10 mouse cellular contexts compared by ENCODE assay signal in genomic region chr19:7041171-7041570, GRCm38 (mm10). TPM values are rescaled to one million over a fixed set of nuclear protein-coding genes. Genes with fewer than 3 reads are reported as not detected.
DNase-seq lines count a peak whose midpoint lies in the region; ATAC-seq and TF ChIP-seq lines count a peak whose summit lies in the region.
"Had no signal": no experiment of that assay in that cellular context is flagged by ENCODE, and none has a peak within 500 bp of the region (broad histone marks: within the 10 kb centered on the region; RNA-seq: fewer than 3 reads in every experiment).

No protein-coding gene starts in this region.

- H3K36me3 ChIP-seq in hindbrain, embryonic 16.5 days (ENCODE audit: control insufficient read depth, insufficient read depth, low read length) = no peaks in the 10 kb centered on the region
- peaks cover 4% of the 10 kb centered on the region for H3K36me3 ChIP-seq in myocyte (ENCODE audit: control insufficient read depth, insufficient read depth)

- peaks cover 7% of the 10 kb centered on the region; the same call in 1 of the 2 replicates for H3K4me1 ChIP-seq in cerebellum, adult 2 months (ENCODE audit: control insufficient read depth, insufficient read depth, low read length)
- H3K4me1 ChIP-seq in hindbrain, embryonic 16.5 days (ENCODE audit: control insufficient read depth, insufficient read depth, low read depth, low read length) = peaks cover 22% of the 10 kb centered on the region

- H3K4me3 ChIP-seq in cerebellum, adult 2 months (replicated peaks; ENCODE audit: insufficient read depth, low read depth, low read length) = no peak overlapping the region
- no peak overlapping the region for H3K4me3 ChIP-seq in layer of hippocampus, adult 2 months
- peak overlapping the region; percentile 47; the same call in 1 of the 2 replicates for H3K4me3 ChIP-seq in hindbrain, embryonic 16.5 days (ENCODE audit: low read length)
- peak overlapping the region; percentile 58 for H3K4me3 ChIP-seq in myocyte

- no peaks in the 10 kb centered on the region for H3K9me3 ChIP-seq in hindbrain, embryonic 16.5 days (ENCODE audit: control insufficient read depth, low read length)

- TF ChIP-seq POLR2A in cerebellum, adult 2 months (IDR thresholded peaks at IDR 0.05; ENCODE audit: borderline replicate concordance, insufficient read depth, low read length) = no peak
- TF ChIP-seq POLR2A in myocyte (IDR thresholded peaks at IDR 0.05; ENCODE audit: insufficient read length, low read depth) = no peak

- no peak overlapping the region for H3K4me2 ChIP-seq in hindbrain, embryonic 16.5 days (ENCODE audit: low read length)
- peak overlapping the region; percentile 72 for H3K4me2 ChIP-seq in myocyte (ENCODE audit: low read depth)

- no peak for ATAC-seq in hindbrain, embryonic 16.5 days

- H3K27me3 ChIP-seq in cerebellum, adult 2 months (ENCODE audit: control insufficient read depth, insufficient read depth, low read length) = no peaks in the 10 kb centered on the region
- H3K27me3 ChIP-seq in hindbrain, embryonic 16.5 days (replicated peaks; ENCODE audit: control insufficient read depth, insufficient read depth, low read length) = no peaks in the 10 kb centered on the region
- no peaks in the 10 kb centered on the region for H3K27me3 ChIP-seq in myocyte (ENCODE audit: control insufficient read depth, insufficient read depth, insufficient read length)

- H3K79me2 ChIP-seq in myocyte (ENCODE audit: control insufficient read depth, insufficient read depth) = peaks cover 33% of the 10 kb centered on the region

- intact Hi-C loops in left cerebral cortex, postnatal 25 days (cut with DNase I) = no loop called here

- TF ChIP-seq CTCF in cerebellum, adult 2 months (IDR thresholded peaks at IDR 0.05; ENCODE audit: borderline replicate concordance, insufficient read depth, low read depth, low read length) = no peak
- TF ChIP-seq CTCF in layer of hippocampus, adult 2 months (conservative IDR thresholded peaks at IDR 0.05) = no peak

- no peak overlapping the region for H3K9ac ChIP-seq in hindbrain, embryonic 16.5 days (ENCODE audit: low read depth, low read length)

- peak overlapping the region; percentile 56 for H3ac ChIP-seq in myocyte (ENCODE audit: control insufficient read depth, insufficient read length)

- DNase-seq in cerebellum, adult 2 months = peak in 1 of 2 experiments; percentile 31
- no peak for DNase-seq in cerebellum, adult 8-10 months
- DNase-seq in layer of hippocampus, adult 2 months (ENCODE audit: low spot score in 2 of 2) = no peak
- DNase-seq in layer of hippocampus, adult 11-12 months (ENCODE audit: low spot score) = no peak
- no peak for DNase-seq in left cerebral cortex, postnatal 25 days (ENCODE audit: low spot score in 2 of 2)
- DNase-seq in left cerebral cortex, adult 11 months (ENCODE audit: low spot score) = no peak
- DNase-seq: cerebellum, adult 18-20 months; lung, adult 18-20 months had no signal

- peak overlapping the region; percentile 52; the same call in 1 of the 2 replicates for H3K27ac ChIP-seq in cerebellum, adult 2 months (ENCODE audit: insufficient read depth, low read length)
- peak overlapping the region; percentile 99; the same call in 1 of the 2 replicates for H3K27ac ChIP-seq in layer of hippocampus, adult 2 months
- peak overlapping the region; percentile 87 for H3K27ac ChIP-seq in hindbrain, embryonic 16.5 days (ENCODE audit: low read depth, low read length)

- WGBS in cerebellum, adult 2 months = 85% methylated on average over 2 of the region's 2 CpGs
- 89% methylated on average over 2 of the region's 2 CpGs for WGBS in hindbrain, embryonic 16.5 days

TF ChIP-seq in myocyte, 11 proteins besides CTCF, POLR2A, EP300 and RAD21:
- TF ChIP-seq TCF3 (IDR thresholded peaks at IDR 0.05; ENCODE audit: insufficient read length, low read depth) (no peak), POLR2AphosphoS2 (IDR thresholded peaks at IDR 0.05; ENCODE audit: insufficient read length, low read depth) (no peak), SRF (IDR thresholded peaks at IDR 0.05; ENCODE audit: control insufficient read depth, insufficient read length, low read depth) (no peak), E2F4 (IDR thresholded peaks at IDR 0.05; ENCODE audit: insufficient read depth) (no peak), TCF12 (IDR thresholded peaks at IDR 0.05; ENCODE audit: insufficient read depth, poor library complexity, severe bottlenecking) (no peak), REST (IDR thresholded peaks at IDR 0.05; ENCODE audit: insufficient read depth, insufficient read length) (no peak)

RNA-seq across cellular contexts. Expression of gene Stip1, which starts 1.4 kb away (rescaled TPM):
- 215 and 217 TPM in 2 replicates for polyA plus RNA-seq in cerebellum, adult 2 months (2012; rRNA removed)
- total RNA-seq in layer of hippocampus, adult 2 months (2021) = 100 to 1,000 TPM; 179 to 195 TPM
- 214 and 236 TPM in 2 replicates for polyA plus RNA-seq in hindbrain, embryonic 16.5 days (2015; fragmentation: Nextera tagmentation; extraction: Ambion mirVana)
- 223 TPM for polyA plus RNA-seq in myocyte (2012; fragmentation: generic; extraction: Trizol)
- total RNA-seq in left cerebral cortex, postnatal 25 days (2021) = 100 to 1,000 TPM; 191 to 206 TPM

RNA-seq across cellular contexts. Expression of gene Macrod1, which starts 15.4 kb away (rescaled TPM):
- polyA plus RNA-seq in cerebellum, adult 2 months (2012; rRNA removed) = 30.8 and 33.8 TPM in 2 replicates
- total RNA-seq in layer of hippocampus, adult 2 months (2021) = 10 to 100 TPM; 20.3 to 22.4 TPM
- 6.3 and 7.1 TPM in 2 replicates for polyA plus RNA-seq in hindbrain, embryonic 16.5 days (2015; fragmentation: Nextera tagmentation; extraction: Ambion mirVana)
- polyA plus RNA-seq in myocyte (2012; fragmentation: generic; extraction: Trizol) = 82.4 TPM
- 10 to 100 TPM; 12.2 to 13.2 TPM for total RNA-seq in left cerebral cortex, postnatal 25 days (2021)

RNA-seq across cellular contexts. Expression of gene Fermt3, which starts 21.9 kb away (rescaled TPM):
- 2.2 and 2.3 TPM in 2 replicates for polyA plus RNA-seq in cerebellum, adult 2 months (2012; rRNA removed)
- 1 to 10 TPM; 3.6 to 5.0 TPM for total RNA-seq in layer of hippocampus, adult 2 months (2021)
- polyA plus RNA-seq in hindbrain, embryonic 16.5 days (2015; fragmentation: Nextera tagmentation; extraction: Ambion mirVana) = 4.0 and 5.7 TPM in 2 replicates
- polyA plus RNA-seq in myocyte (2012; fragmentation: generic; extraction: Trizol) = 0.34 TPM
- 1 to 10 TPM; 4.1 to 4.2 TPM for total RNA-seq in left cerebral cortex, postnatal 25 days (2021)

RNA-seq across cellular contexts. Expression of gene Trpt1, which starts 45.2 kb away (rescaled TPM):
- polyA plus RNA-seq in cerebellum, adult 2 months (2012; rRNA removed) = 29.6 and 31.3 TPM in 2 replicates
- 10 to 100 TPM; 17.4 to 19.2 TPM for total RNA-seq in layer of hippocampus, adult 2 months (2021)
- 22.7 and 25.3 TPM in 2 replicates for polyA plus RNA-seq in hindbrain, embryonic 16.5 days (2015; fragmentation: Nextera tagmentation; extraction: Ambion mirVana)
- polyA plus RNA-seq in myocyte (2012; fragmentation: generic; extraction: Trizol) = 9.2 TPM
- total RNA-seq in left cerebral cortex, postnatal 25 days (2021) = 10 to 100 TPM; 18.0 to 22.9 TPM

RNA-seq across cellular contexts. Expression of gene Nudt22, which starts 45.3 kb away (rescaled TPM):
- 40.4 and 43.5 TPM in 2 replicates for polyA plus RNA-seq in cerebellum, adult 2 months (2012; rRNA removed)
- total RNA-seq in layer of hippocampus, adult 2 months (2021) = 10 to 100 TPM; 13.2 to 15.5 TPM
- polyA plus RNA-seq in hindbrain, embryonic 16.5 days (2015; fragmentation: Nextera tagmentation; extraction: Ambion mirVana) = 20.6 and 21.8 TPM in 2 replicates
- 27.0 TPM for polyA plus RNA-seq in myocyte (2012; fragmentation: generic; extraction: Trizol)
- 10 to 100 TPM; 12.5 to 14.3 TPM for total RNA-seq in left cerebral cortex, postnatal 25 days (2021)

Comparison
In these comparisons a context has a peak if more than half of its experiments do, and no peak if none do; other contexts are left out.
1. H3K4me3 ChIP-seq: peak in hindbrain, embryonic 16.5 days (single experiment) and myocyte (single experiment); none in cerebellum, adult 2 months (single experiment) and layer of hippocampus, adult 2 months (single experiment).
2. Peak in every context shown above with its lines, with median percentiles within 50 percentile points of each other: H3K27ac ChIP-seq.